Mouse (Mus musculus) testis, adult 2 months (tissue): ENCODE results near the gene Fhit.

ENCODE experiments used
- CTCF ChIP-seq: fragments of 200-500 bp; IDR thresholded peaks from 2 replicates; pipeline ENCODE4 v1.5.1; 2012; ENCODE audit warnings: low read depth, mild to moderate bottlenecking, inconsistent platforms, low read length, moderate library complexity; ENCODE audit not compliant: control insufficient read depth, insufficient read depth, insufficient replicate concordance
- POLR2A ChIP-seq: fragments of 200-500 bp; IDR thresholded peaks from 2 replicates; pipeline ENCODE4 v1.6.1; 2012; ENCODE audit warnings: low read depth, mild to moderate bottlenecking, inconsistent platforms, low read length, moderate library complexity; ENCODE audit not compliant: control insufficient read depth

DNA sequence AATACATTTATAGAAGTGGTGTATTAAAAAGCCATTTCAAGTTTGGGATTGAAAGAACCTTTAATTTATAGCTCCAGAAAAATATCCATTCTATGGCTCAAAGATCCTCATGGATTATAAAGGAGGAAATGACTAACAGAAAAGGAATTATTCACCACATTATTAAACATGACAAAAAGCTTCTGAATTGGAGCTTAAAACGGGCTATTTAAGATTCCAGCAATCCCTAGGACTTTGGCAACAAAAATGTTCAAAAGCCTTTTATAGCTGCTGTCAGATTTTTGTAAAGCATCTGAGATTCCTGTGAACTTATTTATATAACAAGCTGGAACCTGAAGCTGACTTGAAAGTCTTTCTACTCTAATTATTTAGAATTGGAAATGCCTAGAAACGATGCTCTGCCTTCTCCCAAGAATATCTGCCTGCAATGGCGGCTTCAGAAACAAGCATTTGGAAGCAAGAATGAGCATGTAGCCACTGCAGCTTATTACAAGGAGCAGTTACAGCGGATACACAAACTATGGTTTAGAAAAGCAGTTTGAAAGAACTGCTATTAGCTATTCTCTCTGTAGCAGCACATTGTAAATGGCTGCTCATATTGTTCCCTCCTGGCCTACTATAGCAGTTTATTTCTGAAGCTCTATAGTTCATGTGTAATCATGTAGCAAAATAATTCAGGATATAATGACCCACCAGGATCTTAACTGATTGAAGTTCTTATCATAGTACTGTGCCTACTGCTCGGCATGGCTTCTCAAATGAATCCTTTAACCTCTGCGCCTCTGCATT is 995.0 kb downstream of the Fhit start:
- TF ChIP-seq CTCF = no peak
- no peak for TF ChIP-seq POLR2A
